Mouse (Mus musculus): ENCODE measurements at regions not wholly inside any gene's neighbourhood (a gene's known extent, or its start where the extent isn't known, plus 50 kb on each side); places are given as distances from the start of the nearest gene placed in this dataset.

DNA sequence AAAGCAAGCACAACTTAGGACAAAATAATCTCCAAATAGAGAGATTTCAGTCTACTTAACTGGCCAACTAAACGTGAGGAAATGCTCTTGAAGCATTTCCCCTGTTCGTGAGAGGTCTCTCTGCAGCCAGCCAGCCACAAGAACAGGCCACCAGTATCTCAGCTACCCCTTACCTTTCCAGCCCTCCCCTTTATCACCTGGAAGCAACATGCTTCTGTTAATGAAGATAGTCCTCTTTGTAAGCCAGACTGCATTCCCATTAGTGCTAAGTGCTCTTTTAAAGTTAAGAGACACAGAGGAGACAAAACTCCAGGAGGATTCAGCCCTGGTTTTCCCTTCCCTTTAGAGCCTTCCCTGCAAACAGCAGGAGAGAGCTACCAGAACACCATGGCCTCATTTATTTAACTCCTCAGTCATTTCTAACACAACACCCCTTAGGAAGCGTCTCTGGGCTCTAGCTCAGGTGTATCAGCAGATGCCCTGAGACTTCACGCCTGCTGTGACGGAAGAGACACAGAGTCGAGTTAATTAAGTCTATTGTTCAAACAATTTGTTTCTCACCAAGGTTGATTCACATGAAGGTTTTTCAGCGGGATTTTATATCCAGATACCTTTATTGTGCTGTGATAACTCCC is 157.8 kb upstream of the Nabp1 start:
- no peak for TF ChIP-seq CTCF (IDR thresholded peaks at IDR 0.05; ENCODE audit: low read depth)
- Histone ChIP-seq H3K4me2 (replicated peaks; ENCODE audit: low read depth) (no peak overlapping the region), H3K36me3 (ENCODE audit: control insufficient read depth, insufficient read depth) (no peaks in the 10 kb centered on the region), H3K4me3 (ENCODE audit: low read depth, low read length) (no peak overlapping the region), H3K4me1 (replicated peaks; ENCODE audit: control insufficient read depth, insufficient read depth, low read length) (no peaks in the 10 kb centered on the region), H3K9me3 (ENCODE audit: control insufficient read depth) (no peaks in the 10 kb centered on the region), H3K27ac (ENCODE audit: low read depth, low read length) (no peak overlapping the region), H3K9ac (ENCODE audit: low read depth, low read length) (no peak overlapping the region), H3K27me3 (replicated peaks; ENCODE audit: control insufficient read depth, insufficient read depth, low read length) (no peaks in the 10 kb centered on the region)
- WGBS = 55% methylated on average over 7 of the region's 7 CpGs
- ATAC-seq = no peak

DNA sequence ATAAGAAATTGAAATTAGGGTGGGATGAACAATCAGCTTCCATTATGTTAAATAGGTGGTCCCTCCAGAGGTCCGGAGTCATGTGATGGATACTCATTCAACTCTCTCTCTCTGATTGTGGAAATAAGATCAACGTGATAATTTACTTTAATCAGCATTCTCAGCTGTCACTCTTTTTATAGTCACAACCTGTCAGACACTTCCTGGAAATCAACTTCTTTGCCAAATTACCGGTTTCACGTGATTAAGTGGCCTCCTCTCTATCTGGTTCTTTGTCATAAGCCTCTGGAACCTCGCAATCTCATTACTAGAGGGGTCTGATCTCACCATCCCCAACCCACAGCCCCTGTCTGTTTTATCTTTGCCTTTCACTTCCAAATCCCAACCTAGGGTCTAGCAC is 155.6 kb upstream of the Nabp1 start:
- no peaks in the 10 kb centered on the region for H3K36me3 ChIP-seq (ENCODE audit: control insufficient read depth, insufficient read depth)
- no peak for TF ChIP-seq CTCF (IDR thresholded peaks at IDR 0.05; ENCODE audit: low read depth)
- no peak overlapping the region for H3K4me2 ChIP-seq (replicated peaks; ENCODE audit: low read depth)
- H3K27ac ChIP-seq (ENCODE audit: low read depth, low read length) = no peak overlapping the region
- no peaks in the 10 kb centered on the region for H3K27me3 ChIP-seq (replicated peaks; ENCODE audit: control insufficient read depth, insufficient read depth, low read length)
- no peak for ATAC-seq
- H3K9me3 ChIP-seq (ENCODE audit: control insufficient read depth) = no peaks in the 10 kb centered on the region
- H3K9ac ChIP-seq (ENCODE audit: low read depth, low read length) = no peak overlapping the region
- H3K4me3 ChIP-seq (ENCODE audit: low read depth, low read length) = no peak overlapping the region
- WGBS = 65% methylated on average over 5 of the region's 5 CpGs
- no peaks in the 10 kb centered on the region for H3K4me1 ChIP-seq (replicated peaks; ENCODE audit: control insufficient read depth, insufficient read depth, low read length)

DNA sequence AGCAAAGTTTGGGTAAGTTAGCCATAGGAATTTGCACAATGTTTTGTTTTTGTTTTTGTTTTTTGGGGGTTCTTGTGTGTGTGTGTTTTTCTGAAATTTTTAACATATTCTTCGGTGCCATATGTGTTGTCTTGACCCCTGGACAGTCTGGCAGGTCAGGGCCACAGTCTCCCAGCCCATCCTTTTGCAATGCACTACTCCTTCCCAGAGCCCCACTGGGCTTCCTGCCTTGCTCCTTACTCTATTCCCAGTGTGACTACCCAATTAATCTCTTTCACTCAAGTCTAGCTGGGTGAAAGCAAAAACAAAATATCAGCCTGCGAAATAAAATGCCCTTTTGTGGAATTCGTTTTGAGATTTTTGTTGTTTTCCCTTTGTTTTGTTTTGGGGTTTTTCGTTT is 154.6 kb upstream of the Nabp1 start:
- Histone ChIP-seq H3K4me1 (replicated peaks; ENCODE audit: control insufficient read depth, insufficient read depth, low read length) (no peaks in the 10 kb centered on the region), H3K4me3 (ENCODE audit: low read depth, low read length) (no peak overlapping the region), H3K27ac (ENCODE audit: low read depth, low read length) (no peak overlapping the region), H3K9me3 (ENCODE audit: control insufficient read depth) (no peaks in the 10 kb centered on the region), H3K27me3 (replicated peaks; ENCODE audit: control insufficient read depth, insufficient read depth, low read length) (no peaks in the 10 kb centered on the region), H3K36me3 (ENCODE audit: control insufficient read depth, insufficient read depth) (no peaks in the 10 kb centered on the region), H3K4me2 (replicated peaks; ENCODE audit: low read depth) (no peak overlapping the region), H3K9ac (ENCODE audit: low read depth, low read length) (no peak overlapping the region)
- WGBS = 87% methylated on average over 4 of the region's 4 CpGs
- no peak for ATAC-seq
- TF ChIP-seq CTCF (IDR thresholded peaks at IDR 0.05; ENCODE audit: low read depth) = no peak

DNA sequence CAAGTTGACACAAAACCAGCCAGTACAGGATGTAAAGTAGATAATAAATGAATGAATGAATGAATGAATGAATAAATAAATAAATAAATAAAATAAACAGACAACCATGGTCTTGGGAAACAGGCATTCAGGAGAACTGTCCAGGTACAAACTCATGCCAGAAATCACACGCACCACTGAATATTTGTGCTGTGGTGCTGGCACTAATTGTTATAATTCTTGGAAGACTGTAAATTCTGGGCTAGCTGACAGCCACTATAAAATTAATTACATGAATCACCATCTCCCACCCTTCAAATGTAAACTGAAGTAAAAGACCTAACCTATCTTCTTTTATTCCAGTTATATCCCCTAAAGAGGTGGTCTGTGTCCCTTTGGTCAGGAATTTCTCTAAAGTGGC is 151.6 kb upstream of the Nabp1 start:
- 89% methylated on average over 1 of the region's 1 CpGs for WGBS
- Histone ChIP-seq H3K4me3 (ENCODE audit: low read depth, low read length) (no peak overlapping the region), H3K4me2 (replicated peaks; ENCODE audit: low read depth) (no peak overlapping the region), H3K9me3 (ENCODE audit: control insufficient read depth) (no peaks in the 10 kb centered on the region), H3K27ac (ENCODE audit: low read depth, low read length) (no peak overlapping the region), H3K4me1 (replicated peaks; ENCODE audit: control insufficient read depth, insufficient read depth, low read length) (no peaks in the 10 kb centered on the region), H3K36me3 (ENCODE audit: control insufficient read depth, insufficient read depth) (no peaks in the 10 kb centered on the region), H3K27me3 (replicated peaks; ENCODE audit: control insufficient read depth, insufficient read depth, low read length) (no peaks in the 10 kb centered on the region), H3K9ac (ENCODE audit: low read depth, low read length) (no peak overlapping the region)
- TF ChIP-seq CTCF (IDR thresholded peaks at IDR 0.05; ENCODE audit: low read depth) = no peak
- ATAC-seq = no peak

DNA sequence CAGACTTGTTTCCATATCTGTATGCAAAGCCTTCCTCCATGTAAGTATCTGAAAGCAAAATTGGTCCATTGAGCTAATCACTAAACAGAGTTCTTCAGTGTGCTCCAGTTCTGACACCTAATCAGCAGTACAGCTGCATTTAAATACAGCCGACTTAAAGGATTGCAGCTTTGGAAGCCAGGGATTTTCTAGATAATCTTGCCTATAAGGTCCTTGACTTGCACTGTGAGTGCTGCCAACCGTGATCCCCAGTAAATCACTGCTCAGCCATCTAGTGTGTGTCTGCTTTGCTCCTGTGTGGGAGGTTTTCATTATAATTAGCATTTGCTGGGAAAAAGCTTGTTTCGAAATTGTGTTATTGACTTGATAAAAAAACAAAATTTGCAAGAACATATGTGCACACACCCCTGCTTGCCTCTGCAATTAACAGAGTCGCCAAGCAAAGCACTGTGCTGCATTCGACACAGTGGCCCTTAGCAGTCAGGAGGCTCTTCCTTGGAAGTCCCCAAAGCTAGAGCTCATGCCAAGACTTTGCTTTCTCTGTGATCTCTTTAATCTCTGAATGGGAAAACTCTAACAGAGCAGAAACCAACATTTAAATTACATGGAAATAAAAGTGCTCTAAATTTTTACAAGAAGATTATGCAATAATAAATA is 150.0 kb upstream of the Nabp1 start:
- Histone ChIP-seq H3K4me1 (replicated peaks; ENCODE audit: control insufficient read depth, insufficient read depth, low read length) (no peaks in the 10 kb centered on the region), H3K9me3 (ENCODE audit: control insufficient read depth) (no peaks in the 10 kb centered on the region), H3K4me3 (ENCODE audit: low read depth, low read length) (no peak overlapping the region), H3K36me3 (ENCODE audit: control insufficient read depth, insufficient read depth) (no peaks in the 10 kb centered on the region), H3K27ac (ENCODE audit: low read depth, low read length) (no peak overlapping the region), H3K27me3 (replicated peaks; ENCODE audit: control insufficient read depth, insufficient read depth, low read length) (no peaks in the 10 kb centered on the region), H3K9ac (ENCODE audit: low read depth, low read length) (no peak overlapping the region), H3K4me2 (replicated peaks; ENCODE audit: low read depth) (no peak overlapping the region)
- no peak for ATAC-seq
- TF ChIP-seq CTCF (IDR thresholded peaks at IDR 0.05; ENCODE audit: low read depth) = no peak
- 70% methylated on average over 5 of the region's 5 CpGs for WGBS

DNA sequence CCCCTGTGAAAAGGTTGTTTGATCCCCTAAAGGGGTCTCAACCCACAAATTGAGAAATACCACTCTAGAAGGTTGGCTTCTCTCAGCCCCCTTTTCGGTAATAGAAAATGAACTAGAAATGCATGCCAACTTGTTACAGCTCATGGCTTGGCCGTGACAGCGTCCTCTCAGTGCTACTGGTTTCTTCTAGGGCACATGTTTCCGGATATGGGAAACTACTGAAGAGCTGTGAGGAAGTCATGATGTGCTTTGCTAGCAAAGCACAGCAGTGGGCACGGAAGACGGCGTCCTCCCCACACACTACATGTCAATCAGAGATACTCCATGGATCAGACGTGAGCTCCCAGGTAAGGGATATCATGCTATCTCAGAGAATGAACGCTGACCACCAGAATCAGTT is 148.1 kb upstream of the Nabp1 start:
- ATAC-seq = no peak
- 90% methylated on average over 9 of the region's 9 CpGs for WGBS

More for the DNA sequence above, 148.1 kb upstream of the Nabp1 start:
- H3K4me3 ChIP-seq (ENCODE audit: low read depth, low read length) = no peak overlapping the region
- H3K4me1 ChIP-seq (replicated peaks; ENCODE audit: control insufficient read depth, insufficient read depth, low read length) = no peaks in the 10 kb centered on the region
- no peak for TF ChIP-seq CTCF (IDR thresholded peaks at IDR 0.05; ENCODE audit: low read depth)
- no peak overlapping the region for H3K9ac ChIP-seq (ENCODE audit: low read depth, low read length)
- no peak overlapping the region for H3K4me2 ChIP-seq (replicated peaks; ENCODE audit: low read depth)
- H3K36me3 ChIP-seq (ENCODE audit: control insufficient read depth, insufficient read depth) = no peaks in the 10 kb centered on the region
- H3K9me3 ChIP-seq (ENCODE audit: control insufficient read depth) = no peaks in the 10 kb centered on the region
- H3K27ac ChIP-seq (ENCODE audit: low read depth, low read length) = no peak overlapping the region
- H3K27me3 ChIP-seq (replicated peaks; ENCODE audit: control insufficient read depth, insufficient read depth, low read length) = no peaks in the 10 kb centered on the region

Measured in intestine, postnatal 0 days (tissue).